Mouse (Mus musculus): Measurements from ENCODE around the gene Fam83c.

Gene Fam83c

DNA sequence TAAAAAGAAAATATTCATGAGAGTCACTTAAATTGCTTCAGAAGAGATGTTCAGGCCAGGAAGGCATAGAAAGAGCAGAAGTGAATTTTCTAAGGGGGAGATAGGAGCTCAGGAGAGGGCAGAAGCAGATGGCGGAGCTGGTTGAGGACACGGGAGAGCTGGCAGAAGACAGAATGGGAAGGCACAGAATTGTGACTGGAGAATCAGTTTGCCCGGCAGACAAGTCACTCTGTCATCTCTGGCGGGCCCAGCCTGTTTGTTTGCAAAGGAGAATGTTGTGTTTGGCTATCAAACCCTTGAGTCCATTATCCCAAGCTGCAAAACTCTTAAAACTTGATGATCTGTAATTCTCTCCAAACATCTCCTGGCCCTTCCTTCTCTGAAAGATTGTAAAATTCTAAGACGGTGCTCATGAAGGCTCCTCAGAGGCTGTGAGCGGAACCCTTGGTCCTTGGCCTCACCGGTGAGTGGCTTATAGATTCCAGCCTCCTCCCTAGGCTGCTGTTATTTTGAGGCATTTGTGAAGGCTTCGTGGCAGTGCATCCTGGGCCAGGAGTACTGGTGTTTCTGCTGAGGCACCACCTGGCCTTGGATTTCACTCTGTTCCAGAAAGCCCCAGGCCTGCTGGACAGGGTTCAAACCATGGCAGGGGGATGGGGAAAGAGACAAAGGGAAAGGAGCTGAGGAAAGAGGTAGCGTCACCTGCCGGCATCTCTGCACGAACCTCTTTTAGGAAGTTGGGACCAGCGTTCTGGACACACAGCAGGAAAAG lies 39.8 kb downstream of the Fam83c start:
- DNase-seq, result no peak

DNA sequence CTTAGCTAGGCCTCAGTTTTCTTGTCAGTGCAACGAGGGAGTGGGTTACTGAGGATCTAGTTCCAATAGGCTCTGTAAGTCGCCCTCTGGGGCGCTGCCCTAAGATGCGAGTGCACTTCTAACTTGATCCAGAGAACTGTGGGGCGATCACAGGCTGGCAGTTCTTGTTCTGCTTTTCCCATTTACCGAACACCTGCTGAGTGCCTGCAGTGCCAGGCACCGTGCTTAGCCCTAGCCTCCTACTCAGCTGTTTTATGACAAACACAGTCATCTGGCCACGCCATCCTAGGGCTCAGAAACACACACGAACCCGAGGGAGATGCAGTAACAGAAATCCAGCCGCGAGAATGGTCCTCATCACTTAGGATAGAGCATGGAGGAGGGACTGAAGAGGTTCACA lies 41.8 kb downstream of the Fam83c start:
- DNase-seq, result no peak

DNA sequence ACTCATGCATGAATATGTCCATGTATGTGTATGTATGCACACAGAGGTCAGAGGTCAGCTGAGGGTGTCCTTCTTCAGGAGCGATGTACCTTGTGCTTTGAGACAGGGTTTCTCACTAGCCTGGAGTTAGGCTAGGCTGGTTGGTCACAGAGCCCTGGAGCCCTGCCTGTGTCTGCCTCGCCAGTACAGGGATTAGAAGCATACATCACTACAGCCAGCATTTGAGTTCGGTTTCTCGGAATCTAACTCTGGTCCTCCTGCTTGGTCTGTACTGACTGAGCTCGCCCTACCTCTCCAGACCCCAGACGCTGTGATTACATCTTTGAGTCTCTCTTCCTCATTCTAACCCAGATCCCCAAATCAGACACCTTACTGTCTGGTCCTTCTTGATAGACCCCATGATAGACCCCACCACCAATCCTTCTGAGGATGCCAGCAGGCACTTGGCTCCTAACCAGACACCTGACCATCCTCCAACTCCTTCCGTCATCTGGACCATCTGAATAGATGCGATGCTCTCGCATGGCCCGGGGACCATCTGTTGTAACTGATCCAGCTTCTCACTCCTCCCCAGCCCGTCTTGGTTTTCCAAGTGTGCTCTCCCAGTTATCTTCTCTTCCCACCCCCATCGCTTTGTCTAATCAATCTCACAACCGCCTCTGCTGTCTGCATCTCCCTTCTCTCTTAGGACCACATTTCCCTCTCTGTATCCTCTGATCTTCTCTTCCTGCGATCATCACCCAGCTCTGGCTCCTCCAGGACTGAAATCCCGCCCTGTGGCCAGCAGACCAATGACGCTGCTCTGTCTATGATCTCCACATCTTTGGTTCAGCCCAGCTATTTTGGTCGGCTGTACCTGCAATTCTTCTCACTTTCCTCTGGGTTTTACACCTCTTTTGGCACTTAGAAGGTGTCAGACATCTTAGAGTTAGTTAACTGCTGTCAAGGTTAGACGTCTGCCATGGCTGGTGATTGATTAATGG lies 46.4 kb downstream of the Fam83c start:
- no peak for DNase-seq

DNA sequence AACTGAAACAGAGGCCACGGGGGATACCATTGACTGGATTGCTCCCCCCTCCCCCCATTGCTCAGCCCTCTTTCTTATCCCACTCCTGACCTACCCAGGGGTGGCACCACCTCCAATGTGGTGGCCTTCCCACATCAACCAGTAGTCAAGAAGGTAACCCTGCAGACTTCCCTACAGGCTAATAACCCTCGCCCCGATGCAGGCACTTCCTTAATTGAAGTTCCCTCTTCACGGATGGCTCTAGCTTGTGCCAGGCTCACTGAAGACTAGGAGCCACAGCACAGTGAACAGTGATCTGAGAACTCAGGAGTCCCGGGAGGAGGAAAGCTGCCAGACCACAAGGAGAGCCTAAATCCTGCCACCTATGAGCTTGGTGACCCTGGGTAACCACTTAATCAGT lies 47.7 kb downstream of the Fam83c start:
- no peak for DNase-seq

DNA sequence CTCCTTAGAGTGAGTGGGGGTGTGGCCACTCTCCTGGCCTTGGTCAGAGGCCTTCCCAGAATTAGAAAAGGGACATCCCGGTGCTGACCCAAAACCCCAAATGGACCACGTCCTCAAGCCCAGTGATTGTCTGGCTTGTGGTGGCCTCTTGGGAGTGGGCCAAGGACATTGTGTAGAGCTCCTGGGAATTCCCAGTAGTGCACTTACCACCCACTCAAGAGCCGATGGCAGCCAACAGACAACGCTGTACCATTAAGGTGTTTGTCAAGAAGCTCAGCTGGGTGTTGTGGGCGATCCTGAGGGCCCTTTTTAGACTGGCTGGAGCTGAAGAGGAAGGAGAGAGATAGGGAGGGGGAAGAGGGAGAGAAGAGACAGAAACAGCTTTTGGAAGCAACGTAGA lies 50.1 kb downstream of the Fam83c start:
- no peak for DNase-seq

DNA sequence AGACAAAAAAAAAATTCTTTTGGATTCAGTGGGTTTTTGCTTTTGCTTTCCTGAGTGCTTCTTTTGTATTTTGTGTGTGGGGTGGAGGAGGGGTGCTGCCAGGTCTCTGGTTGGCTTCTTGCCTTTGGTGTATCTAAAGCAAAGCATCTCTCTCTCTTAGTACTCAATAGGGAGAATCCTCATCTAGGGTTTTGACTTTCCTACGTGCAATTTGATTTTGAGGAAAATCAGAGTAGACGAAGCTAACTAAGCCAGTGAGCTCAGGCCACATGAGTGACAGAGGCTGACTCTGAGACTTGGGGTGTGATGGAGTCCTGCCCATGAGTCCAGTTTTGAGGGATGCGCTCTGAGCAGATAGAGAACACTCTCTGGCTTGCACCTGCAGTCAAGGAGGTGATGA lies 55.1 kb downstream of the Fam83c start:
- no peak for DNase-seq

DNA sequence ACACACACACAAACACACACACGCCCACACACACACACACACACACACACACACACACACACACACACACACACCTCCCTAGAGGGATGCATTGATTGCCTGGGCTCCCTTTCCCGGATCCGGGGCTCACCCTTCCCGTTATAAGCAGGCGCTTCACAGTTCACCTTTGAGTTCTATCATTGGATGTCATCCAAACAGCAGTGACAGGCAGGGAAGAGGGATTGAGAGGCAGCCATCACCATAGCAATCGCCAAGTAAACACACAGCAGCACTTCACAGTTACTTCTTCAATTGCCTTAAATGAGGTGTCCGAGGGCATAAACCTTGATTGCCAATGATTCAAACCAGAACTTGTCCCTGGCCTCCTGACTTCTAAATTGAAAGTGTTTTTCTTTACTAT lies 55.6 kb downstream of the Fam83c start:
- DNase-seq, result no peak

DNA sequence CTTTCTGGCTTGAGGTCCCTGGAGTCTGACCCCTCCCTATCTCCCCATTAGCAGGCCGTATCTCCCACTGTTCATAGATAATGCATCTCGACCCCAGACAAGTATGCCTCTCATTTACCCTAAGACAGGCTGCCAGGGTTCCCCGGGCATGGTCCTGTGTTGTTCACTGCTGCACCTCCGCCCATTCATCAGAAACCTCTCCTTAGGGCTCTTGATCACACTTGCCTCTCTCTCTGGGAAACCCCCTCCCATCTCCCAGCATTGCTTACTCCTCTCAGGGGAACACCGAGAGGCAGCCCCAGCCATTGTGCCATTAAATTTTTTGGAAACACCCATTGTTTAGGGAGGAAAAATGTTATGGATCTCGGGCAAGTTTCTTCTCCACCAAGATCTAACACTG lies 56.6 kb downstream of the Fam83c start:
- DNase-seq, result no peak

DNA sequence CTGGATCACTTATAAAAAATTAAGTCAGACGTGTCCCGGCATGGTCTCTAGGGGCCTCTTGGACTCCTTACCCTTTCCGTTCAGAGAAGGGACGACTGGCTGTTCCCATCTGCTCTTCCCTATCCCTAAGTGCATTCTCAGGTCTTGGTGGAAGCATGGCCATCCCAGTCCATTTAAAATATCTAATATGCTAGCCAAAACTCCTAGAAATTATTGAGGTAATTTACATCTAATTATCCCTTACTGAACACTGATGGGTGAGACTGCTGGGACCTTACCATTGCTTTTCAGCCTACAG lies 57.0 kb downstream of the Fam83c start:
- no peak for DNase-seq

Data from kidney, postnatal 4 days (tissue).